Comparison of ENCODE assay signal across 23 mouse cellular contexts in genomic region chr6:33502388-33502787, GRCm38 (mm10).
"Had no signal": no experiment of that assay in that cellular context is flagged by ENCODE, and none has a peak within 500 bp of the region (broad histone marks: within the 10 kb centered on the region; RNA-seq: fewer than 3 reads in every experiment).

No protein-coding gene starts in this region.

- H3K27me3 ChIP-seq: limb, embryonic 12.5 days; limb, embryonic 15.5 days; lung, embryonic 15.5 days; megakaryocyte, embryonic 14.5 days; midbrain, embryonic 12.5 days had no signal

- H3K4me3 ChIP-seq: layer of hippocampus, adult 2 months; left cerebral cortex, adult 2 months; limb, embryonic 12.5 days; limb, embryonic 15.5 days; lung, embryonic 15.5 days; megakaryocyte, embryonic 14.5 days; midbrain, embryonic 12.5 days had no signal

- ATAC-seq: intestine, postnatal 0 days; midbrain, embryonic 16.5 days had no signal

- H3K9me3 ChIP-seq: limb, embryonic 12.5 days; limb, embryonic 15.5 days; lung, embryonic 15.5 days; megakaryocyte, embryonic 14.5 days; midbrain, embryonic 12.5 days had no signal

- H3K4me1 ChIP-seq: limb, embryonic 12.5 days; limb, embryonic 15.5 days; lung, embryonic 15.5 days; megakaryocyte, embryonic 14.5 days had no signal

- H3K4me2 ChIP-seq: limb, embryonic 12.5 days; limb, embryonic 15.5 days; liver, embryonic 11.5 days; lung, embryonic 15.5 days; midbrain, embryonic 12.5 days had no signal

- H3K9ac ChIP-seq: limb, embryonic 12.5 days; limb, embryonic 15.5 days; liver, embryonic 14.5 days; lung, embryonic 15.5 days; midbrain, embryonic 12.5 days had no signal

- H3K36me3 ChIP-seq: limb, embryonic 12.5 days; limb, embryonic 15.5 days; lung, embryonic 15.5 days; midbrain, embryonic 12.5 days had no signal

- H3K27ac ChIP-seq: kidney, postnatal 0 days; layer of hippocampus, adult 2 months; left cerebral cortex, adult 2 months; limb, embryonic 12.5 days; limb, embryonic 15.5 days; liver, embryonic 14.5 days; lung, embryonic 15.5 days; midbrain, embryonic 12.5 days; stomach, postnatal 0 days had no signal

- DNase-seq: kidney, adult 2 months; kidney, postnatal 25 days; layer of hippocampus, adult 9-11 months; left cerebral cortex, postnatal 4 days; lung, adult 18-20 months; lung, postnatal 10 days; lung, postnatal 36 days; right cerebral cortex, postnatal 4 days; thymus, adult 18-20 months; thymus, postnatal 36 days had no signal
